Mouse (Mus musculus): ENCODE results near the gene Itga2b.
A peak's percentile ranks its signal among the peaks of the same experiment; 100 is the strongest.
"Not testable (repeated sequence)": the region's sequence is repeated elsewhere in the genome, so short reads cannot be mapped to it uniquely, and the experiment has no call there.

Gene Itga2b

GRCm38 (mm10) chr11:102410345-102410744 is 59.6 kb downstream of the Itga2b start:
- DNase-seq = not testable (repeated sequence)

DNA sequence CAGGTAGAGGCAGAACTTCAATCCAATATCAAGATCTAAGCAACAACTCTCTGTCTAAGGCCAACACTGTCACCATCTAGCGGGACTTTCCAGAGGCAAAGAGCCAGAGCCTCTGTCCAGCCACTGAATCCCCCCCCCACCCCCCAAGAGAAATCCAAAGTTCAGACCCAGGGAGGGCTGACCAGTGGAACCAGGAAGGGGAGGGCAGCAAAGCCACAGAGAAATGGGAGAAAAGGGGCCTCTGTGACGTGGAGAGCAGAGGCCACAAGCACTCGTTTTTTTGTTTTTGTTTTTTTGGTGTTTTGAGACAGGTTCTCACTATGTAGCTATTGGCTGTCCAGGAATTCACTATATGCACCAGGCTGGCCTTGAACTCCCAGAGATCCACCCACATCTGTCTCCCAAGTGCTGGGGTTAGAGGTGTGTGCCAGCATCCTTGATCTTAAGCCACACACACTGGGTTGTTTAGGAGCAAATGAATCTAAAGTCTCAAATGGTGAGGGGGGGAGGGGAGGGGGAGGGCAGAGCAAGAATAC is 60.1 kb downstream of the Itga2b start:
- no peak for DNase-seq

GRCm38 (mm10) chr11:102408888-102409794 is 60.8 kb downstream of the Itga2b start:
- no peak for DNase-seq

DNA sequence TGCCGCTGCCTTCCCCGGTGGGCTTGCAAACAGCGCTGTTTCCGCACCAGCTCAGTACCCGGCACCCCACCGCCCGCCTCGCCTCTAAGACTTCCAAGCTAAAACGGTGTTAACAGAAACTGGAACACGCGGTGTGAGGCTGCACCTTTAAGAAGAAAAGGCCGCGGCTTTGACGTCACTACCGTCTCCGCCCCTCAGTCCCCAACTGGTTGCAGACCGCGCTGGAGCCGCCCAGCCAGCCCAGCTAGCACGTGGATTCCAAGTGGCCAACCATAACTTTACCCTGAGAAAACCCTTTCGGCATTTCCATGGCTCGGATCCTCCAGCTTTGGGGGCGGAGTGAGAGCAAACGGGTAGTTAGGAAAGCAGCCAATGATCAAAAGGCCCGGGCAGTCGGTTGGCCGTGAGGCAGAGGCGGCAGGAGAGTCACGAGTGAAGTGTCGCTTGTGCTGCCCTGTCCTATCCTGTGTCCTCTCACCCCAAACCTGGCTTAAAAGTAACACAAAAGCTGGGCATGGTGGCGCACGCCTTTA is 61.5 kb downstream of the Itga2b start:
- DNase-seq = peak; percentile 95 to 97

DNA sequence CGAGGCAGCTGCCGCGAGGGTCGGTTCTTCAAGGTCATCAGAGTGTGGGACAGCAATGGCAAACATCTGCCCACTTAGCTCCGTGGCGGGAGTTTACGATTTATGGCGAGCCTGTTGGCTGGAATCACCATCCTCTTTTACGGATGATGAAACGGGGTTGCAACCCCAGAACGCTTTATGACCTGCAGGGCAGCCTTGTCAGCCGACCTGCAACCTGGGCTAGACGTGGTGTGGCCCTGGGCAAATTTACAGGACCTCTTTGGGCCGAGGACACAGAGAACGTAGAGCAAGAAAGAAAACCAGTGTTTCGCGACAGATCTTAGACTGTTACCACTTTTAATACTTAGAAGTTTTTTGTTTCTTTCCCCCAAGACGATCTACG is 62.1 kb downstream of the Itga2b start, which contains the start of gene Slc25a39:
Gene Slc25a39, minus strand, starts transcription at position 113 of the 382 bp plus-strand sequence.
- DNase-seq = no peak

- peak; percentile 89 to 96 for DNase-seq
These were observed 62.8 kb downstream of the Itga2b start for GRCm38 (mm10) chr11:102406900-102407833.

GRCm38 (mm10) chr11:102406401-102406800 is 63.5 kb downstream of the Itga2b start:
- no peak for DNase-seq

DNA sequence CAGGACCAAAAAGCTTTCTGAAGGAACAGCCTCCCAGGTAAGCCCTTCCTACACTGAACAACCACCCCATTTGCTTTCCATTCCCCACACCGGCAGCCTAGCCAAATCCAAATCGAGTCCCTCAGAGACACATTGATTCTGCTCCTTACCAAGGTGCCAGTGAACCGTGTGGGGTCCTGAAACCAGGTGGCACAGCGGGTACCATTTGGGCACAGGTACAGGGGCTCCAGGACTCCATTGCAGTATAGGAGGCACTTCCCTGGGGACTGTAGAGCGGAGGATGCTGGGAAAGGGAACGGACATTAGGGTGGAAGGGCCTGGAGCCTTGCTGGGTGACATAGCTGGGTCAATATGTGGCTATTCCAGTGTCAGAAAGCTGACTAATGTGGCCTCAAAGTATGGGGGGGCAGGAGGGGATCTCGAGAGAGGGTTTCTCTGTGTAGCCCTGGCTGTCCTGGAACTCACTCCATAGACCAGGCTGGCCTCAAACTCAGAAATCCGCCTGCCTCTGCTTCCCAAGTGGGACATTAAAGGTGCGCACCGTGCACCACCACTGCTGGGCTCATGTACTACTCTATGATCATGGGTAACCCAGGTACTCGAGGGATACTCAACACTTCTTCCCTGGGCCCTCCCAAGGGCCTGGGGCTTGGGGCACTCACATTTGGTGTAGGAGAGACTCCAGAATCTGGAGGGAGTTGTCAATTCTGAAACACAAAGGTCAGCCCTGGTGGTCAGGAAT is 64.2 kb downstream of the Itga2b start:
- no peak for DNase-seq

DNA sequence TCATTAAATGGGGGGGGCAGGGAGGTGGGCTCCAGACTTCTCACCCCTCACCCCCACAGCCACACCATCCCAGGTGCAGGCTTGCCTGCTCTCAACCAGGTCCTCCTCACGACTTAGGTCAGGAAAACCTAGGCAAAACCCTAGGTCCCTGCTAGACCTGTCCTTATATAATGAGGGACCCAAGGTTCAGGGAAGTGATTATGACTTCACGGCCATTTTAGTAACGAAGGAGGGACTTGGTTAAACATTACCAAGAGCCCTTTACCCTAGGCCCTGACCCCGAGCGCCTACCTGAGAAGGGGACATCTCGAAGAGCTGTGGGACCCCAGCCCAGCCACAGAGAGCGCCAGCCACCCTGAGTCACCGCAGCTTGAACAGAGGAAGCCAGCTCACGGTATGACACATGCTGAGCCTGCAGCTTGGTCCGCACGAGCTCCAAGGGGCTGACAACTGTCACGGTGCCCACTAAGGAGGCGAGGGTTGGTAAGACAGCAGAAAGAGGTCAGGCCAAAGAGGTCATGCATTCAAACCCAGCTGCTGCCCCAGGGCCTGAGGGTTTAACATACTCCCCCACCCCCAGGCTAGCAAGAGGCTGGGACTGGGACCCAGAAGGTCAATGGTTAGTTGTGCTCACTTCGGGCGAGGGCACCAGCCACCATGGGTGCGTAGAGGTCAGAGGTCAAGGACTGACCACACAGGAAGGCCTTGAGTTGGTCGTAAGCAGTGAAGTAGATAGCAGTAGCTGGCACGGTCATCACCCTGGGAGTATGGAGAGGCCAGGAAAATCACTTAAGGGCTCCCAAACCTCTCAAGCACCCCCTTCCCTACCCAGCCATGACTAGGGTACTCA is 65.5 kb downstream of the Itga2b start:
- no peak for DNase-seq

- no peak for DNase-seq
These were observed 66.3 kb downstream of the Itga2b start for GRCm38 (mm10) chr11:102403657-102404056.
